Mouse (Mus musculus): ENCODE measurements at regions not wholly inside any gene's neighbourhood (a gene's known extent, or its start where the extent isn't known, plus 50 kb on each side); places are given as distances from the start of the nearest gene placed in this dataset.

GRCm38 (mm10) chr3:80025795-80026194 is 141.5 kb downstream of the Fam198b start:
- Histone ChIP-seq H3K36me3 (ENCODE audit: control insufficient read depth, insufficient read depth) (no peaks in the 10 kb centered on the region), H3K4me1 (ENCODE audit: control insufficient read depth, insufficient read depth, low read length) (no peaks in the 10 kb centered on the region), H3K9me3 (replicated peaks; ENCODE audit: control insufficient read depth, low read length) (0 out of 2 replicates have a peak, but pooled peaks cover 3% of the 10 kb centered on the region), H3K4me2 (ENCODE audit: low read depth, low read length) (no peak overlapping the region), H3K9ac (ENCODE audit: low read length) (no peak overlapping the region), H3K4me3 (ENCODE audit: low read length) (no peak overlapping the region), H3K27me3 (ENCODE audit: control insufficient read depth, insufficient read depth, low read length) (no peaks in the 10 kb centered on the region), H3K27ac (ENCODE audit: low read length) (no peak overlapping the region)
- ATAC-seq (replicated peaks; ENCODE audit: extremely low read depth, insufficient read depth, low FRiP score): no peak
- 74% methylated on average over 1 of the region's 1 CpGs for WGBS

- 78% methylated on average over 3 of the region's 3 CpGs for WGBS
Observed at GRCm38 (mm10) chr3:80033071-80033470, 148.7 kb downstream of the Fam198b start.

GRCm38 (mm10) chr3:80038553-80039129 is 154.3 kb downstream of the Fam198b start:
- no peak overlapping the region for H3K27ac ChIP-seq (ENCODE audit: low read length)
- no peak for ATAC-seq (replicated peaks; ENCODE audit: extremely low read depth, insufficient read depth, low FRiP score)
- no peak overlapping the region for H3K4me3 ChIP-seq (ENCODE audit: low read length)
- no peak overlapping the region for H3K9ac ChIP-seq (ENCODE audit: low read length)
- no peak overlapping the region for H3K4me2 ChIP-seq (ENCODE audit: low read depth, low read length)
- no peaks in the 10 kb centered on the region for H3K36me3 ChIP-seq (ENCODE audit: control insufficient read depth, insufficient read depth)
- H3K9me3 ChIP-seq (replicated peaks; ENCODE audit: control insufficient read depth, low read length): no peaks in the 10 kb centered on the region
- H3K4me1 ChIP-seq (ENCODE audit: control insufficient read depth, insufficient read depth, low read length): peaks cover 5% of the 10 kb centered on the region; the same call in 1 of the 2 replicates
- WGBS: 58% methylated on average over 11 of the region's 11 CpGs
- H3K27me3 ChIP-seq (ENCODE audit: control insufficient read depth, insufficient read depth, low read length): no peaks in the 10 kb centered on the region

More at GRCm38 (mm10) chr3:80033071-80033470, 148.7 kb downstream of the Fam198b start:
- no peak overlapping the region for H3K27ac ChIP-seq (ENCODE audit: low read length)
- no peaks in the 10 kb centered on the region for H3K36me3 ChIP-seq (ENCODE audit: control insufficient read depth, insufficient read depth)
- no peak overlapping the region for H3K4me2 ChIP-seq (ENCODE audit: low read depth, low read length)
- H3K4me1 ChIP-seq (ENCODE audit: control insufficient read depth, insufficient read depth, low read length): no peaks in the 10 kb centered on the region
- H3K27me3 ChIP-seq (ENCODE audit: control insufficient read depth, insufficient read depth, low read length): no peaks in the 10 kb centered on the region
- ATAC-seq (replicated peaks; ENCODE audit: extremely low read depth, insufficient read depth, low FRiP score): no peak
- no peak overlapping the region for H3K9ac ChIP-seq (ENCODE audit: low read length)
- H3K4me3 ChIP-seq (ENCODE audit: low read length): no peak overlapping the region
- H3K9me3 ChIP-seq (replicated peaks; ENCODE audit: control insufficient read depth, low read length): no peaks in the 10 kb centered on the region

GRCm38 (mm10) chr3:80042756-80043484 is 158.6 kb downstream of the Fam198b start:
- no peak overlapping the region for H3K4me3 ChIP-seq (ENCODE audit: low read length)
- no peaks in the 10 kb centered on the region for H3K9me3 ChIP-seq (replicated peaks; ENCODE audit: control insufficient read depth, low read length)
- no peak overlapping the region for H3K9ac ChIP-seq (ENCODE audit: low read length)
- H3K27me3 ChIP-seq (ENCODE audit: control insufficient read depth, insufficient read depth, low read length): no peaks in the 10 kb centered on the region
- H3K4me1 ChIP-seq (ENCODE audit: control insufficient read depth, insufficient read depth, low read length): peaks cover 5% of the 10 kb centered on the region; the same call in 1 of the 2 replicates
- WGBS: 54% methylated on average over 5 of the region's 5 CpGs
- ATAC-seq (replicated peaks; ENCODE audit: extremely low read depth, insufficient read depth, low FRiP score): peak; percentile 60
- no peaks in the 10 kb centered on the region for H3K36me3 ChIP-seq (ENCODE audit: control insufficient read depth, insufficient read depth)
- peak overlapping the region; percentile 72 for H3K27ac ChIP-seq (ENCODE audit: low read length)
- no peak overlapping the region for H3K4me2 ChIP-seq (ENCODE audit: low read depth, low read length)

- H3K4me1 ChIP-seq (ENCODE audit: control insufficient read depth, insufficient read depth, low read length): peaks cover 19% of the 10 kb centered on the region
- no peak for ATAC-seq (replicated peaks; ENCODE audit: extremely low read depth, insufficient read depth, low FRiP score)
- no peaks in the 10 kb centered on the region for H3K36me3 ChIP-seq (ENCODE audit: control insufficient read depth, insufficient read depth)
- H3K27me3 ChIP-seq (ENCODE audit: control insufficient read depth, insufficient read depth, low read length): no peaks in the 10 kb centered on the region
- H3K9ac ChIP-seq (ENCODE audit: low read length): no peak overlapping the region
- H3K27ac ChIP-seq (ENCODE audit: low read length): no peak overlapping the region
- no peak overlapping the region for H3K4me2 ChIP-seq (ENCODE audit: low read depth, low read length)
- WGBS: 75% methylated on average over 5 of the region's 5 CpGs
- no peak overlapping the region for H3K4me3 ChIP-seq (ENCODE audit: low read length)
- no peaks in the 10 kb centered on the region for H3K9me3 ChIP-seq (replicated peaks; ENCODE audit: control insufficient read depth, low read length)
Observed at GRCm38 (mm10) chr3:80049495-80050225, 165.3 kb downstream of the Fam198b start.

GRCm38 (mm10) chr3:80050920-80051319 is 166.6 kb downstream of the Fam198b start:
- H3K27me3 ChIP-seq (ENCODE audit: control insufficient read depth, insufficient read depth, low read length): no peaks in the 10 kb centered on the region
- H3K9me3 ChIP-seq (replicated peaks; ENCODE audit: control insufficient read depth, low read length): no peaks in the 10 kb centered on the region
- no peaks in the 10 kb centered on the region for H3K36me3 ChIP-seq (ENCODE audit: control insufficient read depth, insufficient read depth)
- H3K27ac ChIP-seq (ENCODE audit: low read length): no peak overlapping the region
- 56% methylated on average over 4 of the region's 4 CpGs for WGBS
- no peak for ATAC-seq (replicated peaks; ENCODE audit: extremely low read depth, insufficient read depth, low FRiP score)
- no peak overlapping the region for H3K4me2 ChIP-seq (ENCODE audit: low read depth, low read length)
- H3K4me3 ChIP-seq (ENCODE audit: low read length): no peak overlapping the region
- H3K9ac ChIP-seq (ENCODE audit: low read length): no peak overlapping the region
- peaks cover 19% of the 10 kb centered on the region for H3K4me1 ChIP-seq (ENCODE audit: control insufficient read depth, insufficient read depth, low read length)

GRCm38 (mm10) chr3:80051963-80052362 is 167.6 kb downstream of the Fam198b start:
- Histone ChIP-seq H3K36me3 (ENCODE audit: control insufficient read depth, insufficient read depth) (no peaks in the 10 kb centered on the region), H3K9ac (ENCODE audit: low read length) (no peak overlapping the region), H3K4me1 (ENCODE audit: control insufficient read depth, insufficient read depth, low read length) (peaks cover 20% of the 10 kb centered on the region), H3K9me3 (replicated peaks; ENCODE audit: control insufficient read depth, low read length) (no peaks in the 10 kb centered on the region), H3K4me2 (ENCODE audit: low read depth, low read length) (no peak overlapping the region), H3K4me3 (ENCODE audit: low read length) (no peak overlapping the region), H3K27me3 (ENCODE audit: control insufficient read depth, insufficient read depth, low read length) (no peaks in the 10 kb centered on the region), H3K27ac (ENCODE audit: low read length) (peak overlapping the region; percentile 82)
- 12% methylated on average over 4 of the region's 4 CpGs for WGBS
- peak; percentile 73 for ATAC-seq (replicated peaks; ENCODE audit: extremely low read depth, insufficient read depth, low FRiP score)

GRCm38 (mm10) chr3:80052879-80053278 is 168.5 kb downstream of the Fam198b start:
- 20% methylated on average over 3 of the region's 3 CpGs for WGBS
- H3K27ac ChIP-seq (ENCODE audit: low read length): peak overlapping the region; percentile 80
- H3K9me3 ChIP-seq (replicated peaks; ENCODE audit: control insufficient read depth, low read length): no peaks in the 10 kb centered on the region

GRCm38 (mm10) chr3:80053435-80053834 is 169.1 kb downstream of the Fam198b start:
- Histone ChIP-seq H3K9ac (ENCODE audit: low read length) (no peak overlapping the region), H3K9me3 (replicated peaks; ENCODE audit: control insufficient read depth, low read length) (no peaks in the 10 kb centered on the region), H3K27ac (ENCODE audit: low read length) (peak overlapping the region; percentile 80), H3K4me2 (ENCODE audit: low read depth, low read length) (no peak overlapping the region), H3K4me1 (ENCODE audit: control insufficient read depth, insufficient read depth, low read length) (peaks cover 21% of the 10 kb centered on the region), H3K27me3 (ENCODE audit: control insufficient read depth, insufficient read depth, low read length) (no peaks in the 10 kb centered on the region), H3K36me3 (ENCODE audit: control insufficient read depth, insufficient read depth) (no peaks in the 10 kb centered on the region), H3K4me3 (ENCODE audit: low read length) (no peak overlapping the region)
- ATAC-seq (replicated peaks; ENCODE audit: extremely low read depth, insufficient read depth, low FRiP score): no peak
- 71% methylated on average over 2 of the region's 2 CpGs for WGBS

More at GRCm38 (mm10) chr3:80052879-80053278, 168.5 kb downstream of the Fam198b start:
- Histone ChIP-seq H3K36me3 (ENCODE audit: control insufficient read depth, insufficient read depth) (no peaks in the 10 kb centered on the region), H3K27me3 (ENCODE audit: control insufficient read depth, insufficient read depth, low read length) (no peaks in the 10 kb centered on the region), H3K9ac (ENCODE audit: low read length) (no peak overlapping the region), H3K4me1 (ENCODE audit: control insufficient read depth, insufficient read depth, low read length) (peaks cover 21% of the 10 kb centered on the region), H3K4me2 (ENCODE audit: low read depth, low read length) (0 out of 2 replicates have a peak overlapping the region, but pooled peaks have one; percentile 10), H3K4me3 (ENCODE audit: low read length) (no peak overlapping the region)
- peak; percentile 86 for ATAC-seq (replicated peaks; ENCODE audit: extremely low read depth, insufficient read depth, low FRiP score)
